16 mouse cellular contexts compared by ENCODE assay signal in the genomic region with DNA sequence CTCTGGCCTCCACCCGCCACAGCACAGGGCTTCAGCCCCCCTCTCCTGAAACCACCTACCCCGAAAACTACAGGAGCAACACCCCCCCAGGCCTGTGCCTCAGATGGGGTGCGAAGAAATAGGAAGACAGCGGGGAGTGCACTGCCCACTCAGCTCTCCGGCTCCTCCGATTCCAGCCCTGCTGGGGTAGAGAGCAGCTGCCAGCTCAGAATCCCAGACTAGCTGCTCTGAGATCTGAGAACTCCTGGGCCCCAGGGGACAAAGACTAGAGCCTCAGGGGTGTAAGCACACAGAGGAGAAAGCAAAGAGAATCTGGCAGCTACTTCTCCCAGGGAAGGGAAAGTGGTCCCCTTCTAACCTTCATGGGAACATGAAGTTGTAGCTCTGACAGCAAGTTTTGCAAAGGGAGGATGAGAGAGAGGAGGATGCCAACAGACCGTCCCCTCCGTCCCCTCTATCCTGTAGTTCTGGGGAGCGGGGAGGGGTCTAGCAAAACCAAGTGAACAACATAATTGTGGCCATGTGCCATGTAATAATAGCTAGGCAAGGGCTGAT. TPM values are rescaled to one million over a fixed set of nuclear protein-coding genes. Genes with fewer than 3 reads are reported as not detected.
A peak's percentile ranks its signal among the peaks of the same experiment; 100 is the strongest.
DNase-seq lines count a peak whose midpoint lies in the region; ATAC-seq and TF ChIP-seq lines count a peak whose summit lies in the region.
"Had no signal": no experiment of that assay in that cellular context is flagged by ENCODE, and none has a peak within 500 bp of the region (broad histone marks: within the 10 kb centered on the region; RNA-seq: fewer than 3 reads in every experiment).

No protein-coding gene starts in this region.

- no peaks in the 10 kb centered on the region for H3K9me3 ChIP-seq in forebrain, embryonic 11.5 days (ENCODE audit: control insufficient read depth, low read length)
- H3K9me3 ChIP-seq in forebrain, embryonic 16.5 days (ENCODE audit: control insufficient read depth, low read length): no peaks in the 10 kb centered on the region
- no peaks in the 10 kb centered on the region for H3K9me3 ChIP-seq in embryonic facial prominence, embryonic 13.5 days
- no peaks in the 10 kb centered on the region for H3K9me3 ChIP-seq in limb, embryonic 10.5 days (replicated peaks)

- intact Hi-C loops in gastrocnemius, adult 2 months (cut with DNase I): no loop called here

- peak overlapping the region; percentile 18; the same call in 1 of the 2 replicates for H3K4me2 ChIP-seq in forebrain, embryonic 11.5 days (ENCODE audit: low read depth, low read length, severe bottlenecking)
- no peak overlapping the region for H3K4me2 ChIP-seq in forebrain, embryonic 16.5 days (ENCODE audit: low read length)
- H3K4me2 ChIP-seq in embryonic facial prominence, embryonic 13.5 days: peak overlapping the region; percentile 9; the same call in 1 of the 2 replicates

- no peak for TF ChIP-seq CTCF in gastrocnemius, adult 2 months (IDR thresholded peaks at IDR 0.05)

- 0 out of 2 replicates have a peak overlapping the region, but pooled peaks have one; percentile 35 for H3K9ac ChIP-seq in forebrain, embryonic 11.5 days (ENCODE audit: low read length)
- H3K9ac ChIP-seq in forebrain, embryonic 16.5 days (replicated peaks; ENCODE audit: low read depth, low read length): no peak overlapping the region
- peak overlapping the region; percentile 40; the same call in 1 of the 2 replicates for H3K9ac ChIP-seq in embryonic facial prominence, embryonic 13.5 days
- H3K9ac ChIP-seq: liver, embryonic 14.5 days had no signal

- peak; percentile 70 for DNase-seq in forebrain, embryonic 11.5 days (ENCODE audit: low spot score)
- DNase-seq in A20 (ENCODE audit: low read depth, low spot score): peak; percentile 36
- no peak for DNase-seq in limb, embryonic 10.5 days (ENCODE audit: low spot score)
- no peak for DNase-seq in gastrocnemius, adult 2 months
- no peak for DNase-seq in urinary bladder, postnatal 10 days (ENCODE audit: low spot score)
- no peak for DNase-seq in thymus, postnatal 36 days
- DNase-seq: B cell, adult 2 months; cerebellum, adult 11 months; gastrocnemius, postnatal 36 days; kidney, postnatal 14 days; spleen, adult 18-20 months had no signal

- ATAC-seq in forebrain, embryonic 11.5 days (replicated peaks; ENCODE audit: low FRiP score): peak; percentile 13; the same call in 1 of the 2 replicates
- ATAC-seq in forebrain, embryonic 16.5 days: no peak
- no peak for ATAC-seq in embryonic facial prominence, embryonic 13.5 days (ENCODE audit: insufficient number of reproducible peaks, insufficient read depth, low FRiP score, low TSS enrichment, low read depth)
- ATAC-seq: intestine, embryonic 16.5 days had no signal

- H3K4me3 ChIP-seq in forebrain, embryonic 11.5 days (ENCODE audit: low read depth, low read length): no peak overlapping the region
- H3K4me3 ChIP-seq in forebrain, embryonic 16.5 days (replicated peaks; ENCODE audit: low read length): no peak overlapping the region
- H3K4me3 ChIP-seq in embryonic facial prominence, embryonic 13.5 days: no peak overlapping the region
- H3K4me3 ChIP-seq in limb, embryonic 10.5 days: peak overlapping the region; percentile 9; the same call in 1 of the 2 replicates
- H3K4me3 ChIP-seq in gastrocnemius, adult 2 months: no peak overlapping the region

- H3K4me1 ChIP-seq in forebrain, embryonic 11.5 days (replicated peaks; ENCODE audit: control insufficient read depth, insufficient read depth, low read length): peaks cover 48% of the 10 kb centered on the region
- H3K4me1 ChIP-seq in forebrain, embryonic 16.5 days (replicated peaks; ENCODE audit: control insufficient read depth, insufficient read depth, low read length): peaks cover 51% of the 10 kb centered on the region
- H3K4me1 ChIP-seq in embryonic facial prominence, embryonic 13.5 days: peaks cover 54% of the 10 kb centered on the region
- peaks cover 73% of the 10 kb centered on the region for H3K4me1 ChIP-seq in limb, embryonic 10.5 days

- 26% methylated on average over 9 of the region's 9 CpGs for WGBS in forebrain, embryonic 11.5 days
- 25% methylated on average over 9 of the region's 9 CpGs for WGBS in forebrain, embryonic 16.5 days
- WGBS in embryonic facial prominence, embryonic 13.5 days: 27% methylated on average over 9 of the region's 9 CpGs
- 31% methylated on average over 9 of the region's 9 CpGs for WGBS in limb, embryonic 10.5 days

- no peak overlapping the region for H3K27ac ChIP-seq in forebrain, embryonic 11.5 days (ENCODE audit: low read depth, low read length)
- no peak overlapping the region for H3K27ac ChIP-seq in forebrain, embryonic 16.5 days (ENCODE audit: low read length)
- no peak overlapping the region; the same call in 1 of the 2 replicates for H3K27ac ChIP-seq in embryonic facial prominence, embryonic 13.5 days
- no peak overlapping the region for H3K27ac ChIP-seq in limb, embryonic 10.5 days
- H3K27ac ChIP-seq in gastrocnemius, adult 2 months: no peak overlapping the region
- H3K27ac ChIP-seq: liver, embryonic 14.5 days; macrophage had no signal

- H3K36me3 ChIP-seq in forebrain, embryonic 11.5 days (ENCODE audit: control insufficient read depth, insufficient read depth, low read length): no peaks in the 10 kb centered on the region; the same call in 1 of the 2 replicates
- no peaks in the 10 kb centered on the region for H3K36me3 ChIP-seq in forebrain, embryonic 16.5 days (ENCODE audit: control insufficient read depth, insufficient read depth)
- H3K36me3 ChIP-seq in embryonic facial prominence, embryonic 13.5 days: peaks cover 19% of the 10 kb centered on the region
- peaks cover 37% of the 10 kb centered on the region for H3K36me3 ChIP-seq in limb, embryonic 10.5 days

- peaks cover 44% of the 10 kb centered on the region for H3K27me3 ChIP-seq in forebrain, embryonic 11.5 days (ENCODE audit: control insufficient read depth, insufficient read depth, low read length)
- peaks cover 14% of the 10 kb centered on the region; the same call in 1 of the 2 replicates for H3K27me3 ChIP-seq in forebrain, embryonic 16.5 days (replicated peaks; ENCODE audit: control insufficient read depth, insufficient read depth, low read length)
- H3K27me3 ChIP-seq in embryonic facial prominence, embryonic 13.5 days: no peaks in the 10 kb centered on the region
- peaks cover 82% of the 10 kb centered on the region for H3K27me3 ChIP-seq in limb, embryonic 10.5 days (ENCODE audit: low read depth, poor library complexity, severe bottlenecking)

RNA-seq across cellular contexts. Expression of gene Foxp4, which starts 17.0 kb away (rescaled TPM):
- polyA plus RNA-seq in forebrain, embryonic 11.5 days (2014; fragmentation: Nextera tagmentation; extraction: Ambion mirVana): 26.1 and 27.8 TPM in 2 replicates
- 29.1 and 29.6 TPM in 2 replicates for polyA plus RNA-seq in forebrain, embryonic 16.5 days (2015; fragmentation: Nextera tagmentation; extraction: Ambion mirVana)
- polyA plus RNA-seq in embryonic facial prominence, embryonic 13.5 days (2015; fragmentation: Nextera tagmentation; extraction: Ambion mirVana): 18.9 and 19.8 TPM in 2 replicates
- 23.2 and 27.2 TPM in 2 replicates for polyA plus RNA-seq in limb, embryonic 10.5 days (2016; fragmentation: Nextera tagmentation; extraction: Ambion mirVana)
- 1 to 10 TPM; 7.3 to 7.9 TPM for total RNA-seq in gastrocnemius, adult 2 months (2021)

Comparison
In these comparisons a context has a peak if more than half of its experiments do, and no peak if none do; other contexts are left out.
1. DNase-seq: peak in forebrain, embryonic 11.5 days (single experiment) and A20 (single experiment); none in limb, embryonic 10.5 days (single experiment), gastrocnemius, adult 2 months (single experiment), urinary bladder, postnatal 10 days (single experiment) and thymus, postnatal 36 days (0 of 2).